Mouse (Mus musculus) MEL (cell line): ENCODE measurements around the gene Flad1. TPM values are rescaled to one million over a fixed set of nuclear protein-coding genes. Genes with fewer than 3 reads are reported as not detected.

Experiments
- DNase-seq: peaks from one replicate; pipeline ENCODE4 v3.0.0; 2011; ENCODE audit warnings: low read depth, low spot score
- H3K27ac ChIP-seq: 2 replicates; pipeline ENCODE4 v1.5.1; 2012; ENCODE audit warnings: low read depth, mild to moderate bottlenecking, control low read depth, low read length, moderate library complexity; ENCODE audit not compliant: control insufficient read depth
- H3K27me3 ChIP-seq, 2 experiments: fragments of 150-350 bp in 1 of 2; sonication (generic) in 1 of 2; 2 replicates each; pipeline ENCODE4 v1.6.1; 2012; ENCODE audit warnings: low read length in 2 of 2, mild to moderate bottlenecking in 2 of 2, improper control_type of control experiment in 1 of 2, moderate library complexity in 1 of 2; ENCODE audit not compliant: insufficient read depth in 2 of 2, control insufficient read depth in 1 of 2
- H3K36me3 ChIP-seq, 2 experiments: 2 replicates each; pipeline ENCODE4 v1.6.1; 2012 to 2014; ENCODE audit warnings: low read length in 2 of 2, improper control_type of control experiment in 1 of 2, inconsistent platforms in 1 of 2, mild to moderate bottlenecking in 1 of 2; ENCODE audit not compliant: insufficient read depth in 2 of 2, control insufficient read depth in 1 of 2
- H3K4me1 ChIP-seq, 2 experiments: fragments of 150-350 bp in 1 of 2; sonication (generic) in 1 of 2; 2 replicates each; pipeline ENCODE4 v1.6.1; 2012; ENCODE audit warnings: low read length in 2 of 2, improper control_type of control experiment in 1 of 2, mild to moderate bottlenecking in 1 of 2; ENCODE audit not compliant: insufficient read depth in 2 of 2, control insufficient read depth in 1 of 2
- H3K4me3 ChIP-seq, 2 experiments: fragments of 150-350 bp in 1 of 2; sonication (generic) in 1 of 2; 2 replicates each; pipeline ENCODE4 v1.5.1; 2012; ENCODE audit warnings: low read depth in 2 of 2, low read length in 2 of 2, mild to moderate bottlenecking in 2 of 2, moderate library complexity in 2 of 2, control low read depth in 1 of 2, improper control_type of control experiment in 1 of 2; ENCODE audit not compliant: control insufficient read depth in 1 of 2, insufficient read depth in 1 of 2
- H3K79me2 ChIP-seq: 2 replicates; pipeline ENCODE4 v1.6.1; 2012; ENCODE audit warnings: mild to moderate bottlenecking, low read length, moderate library complexity; ENCODE audit not compliant: control insufficient read depth, poor library complexity, insufficient read depth
- H3K9ac ChIP-seq: 2 replicates; pipeline ENCODE4 v1.6.1; 2012; ENCODE audit warnings: low read depth, mild to moderate bottlenecking, control low read depth, low read length, moderate library complexity; ENCODE audit not compliant: control insufficient read depth, poor library complexity, severe bottlenecking
- H3K9me3 ChIP-seq: fragments of 150-350 bp; sonication (generic); replicated peaks from 2 replicates; pipeline ENCODE4 v1.6.1; 2012; ENCODE audit warnings: mild to moderate bottlenecking, low read length, improper control_type of control experiment, moderate library complexity; ENCODE audit not compliant: insufficient read depth
- BHLHE40 ChIP-seq: IDR thresholded peaks from 2 replicates; pipeline ENCODE4 v1.6.1; 2012; ENCODE audit warnings: low read depth, mild to moderate bottlenecking, inconsistent platforms, low read length, improper control_type of control experiment, borderline replicate concordance
- CHD1 ChIP-seq: IDR thresholded peaks from 2 replicates; pipeline ENCODE4 v1.6.1; 2012; ENCODE audit warnings: low read depth, mild to moderate bottlenecking, inconsistent platforms, low read length, improper control_type of control experiment
- CHD2 ChIP-seq: IDR thresholded peaks from 2 replicates; pipeline ENCODE4 v1.6.1; 2011; ENCODE audit warnings: low read length, improper control_type of control experiment
- CTCF ChIP-seq, 3 experiments: IDR thresholded peaks in 2 of 3; conservative IDR thresholded peaks in 1 of 3; 2 replicates each; pipeline ENCODE4 v1.5.1; 2011 to 2012; ENCODE audit warnings: low read length in 3 of 3, low read depth in 2 of 3, mild to moderate bottlenecking in 2 of 3, improper control_type of control experiment in 1 of 3, inconsistent platforms in 1 of 3, mixed read lengths in 1 of 3, moderate library complexity in 1 of 3; ENCODE audit not compliant: control insufficient read depth in 1 of 3, insufficient read depth in 1 of 3, poor library complexity in 1 of 3, severe bottlenecking in 1 of 3
- E2F4 ChIP-seq: IDR thresholded peaks from 2 replicates; pipeline ENCODE4 v1.6.1; 2011; ENCODE audit warnings: low read depth, low read length, improper control_type of control experiment, borderline replicate concordance
- ELF1 ChIP-seq: IDR thresholded peaks from 2 replicates; pipeline ENCODE4 v1.6.1; 2014; ENCODE audit warnings: low read depth, mild to moderate bottlenecking, inconsistent platforms, low read length, improper control_type of control experiment, moderate library complexity
- EP300 ChIP-seq, 2 experiments: IDR thresholded peaks; 2 replicates each; pipeline ENCODE4 v1.6.1; 2011; ENCODE audit warnings: improper control_type of control experiment in 2 of 2, low read length in 2 of 2, low read depth in 1 of 2, mild to moderate bottlenecking in 1 of 2
- GABPA ChIP-seq: IDR thresholded peaks from 2 replicates; pipeline ENCODE4 v1.6.1; 2012; ENCODE audit warnings: low read depth, mild to moderate bottlenecking, inconsistent platforms, low read length, improper control_type of control experiment, moderate library complexity
- KAT2A ChIP-seq: conservative IDR thresholded peaks from 2 replicates; pipeline ENCODE4 v1.6.1; 2012; ENCODE audit warnings: low read depth, low read length, improper control_type of control experiment, inconsistent platforms
- MAX ChIP-seq: IDR thresholded peaks from 2 replicates; pipeline ENCODE4 v1.6.1; 2011; ENCODE audit warnings: low read length, improper control_type of control experiment
- MAZ ChIP-seq: IDR thresholded peaks from 2 replicates; pipeline ENCODE4 v1.6.1; 2012; ENCODE audit warnings: low read depth, mild to moderate bottlenecking, inconsistent platforms, low read length, improper control_type of control experiment
- MXI1 ChIP-seq: IDR thresholded peaks from 2 replicates; pipeline ENCODE4 v1.6.1; 2011; ENCODE audit warnings: mild to moderate bottlenecking, low read depth, low read length, improper control_type of control experiment
- MYB ChIP-seq: IDR thresholded peaks from 2 replicates; pipeline ENCODE4 v1.6.1; 2011; ENCODE audit warnings: mild to moderate bottlenecking, low read depth, low read length, improper control_type of control experiment
- MYC ChIP-seq: IDR thresholded peaks from 2 replicates; pipeline ENCODE4 v1.6.1; 2011; ENCODE audit warnings: low read depth, mild to moderate bottlenecking, low read length, improper control_type of control experiment, moderate library complexity
- NELFE ChIP-seq: IDR thresholded peaks from 2 replicates; pipeline ENCODE4 v1.6.1; 2011; ENCODE audit warnings: low read depth, low read length, improper control_type of control experiment
- POLR2AphosphoS5 ChIP-seq: IDR thresholded peaks from 2 replicates; pipeline ENCODE4 v1.6.1; 2012; ENCODE audit warnings: low read depth, borderline replicate concordance, mild to moderate bottlenecking, inconsistent platforms, low read length, moderate library complexity, mixed read lengths
- RAD21 ChIP-seq: IDR thresholded peaks from 2 replicates; pipeline ENCODE4 v1.6.1; 2011; ENCODE audit warnings: mild to moderate bottlenecking, low read depth, low read length, improper control_type of control experiment
- RCOR1 ChIP-seq: IDR thresholded peaks from 2 replicates; pipeline ENCODE4 v1.6.1; 2012; ENCODE audit warnings: low read depth, mild to moderate bottlenecking, inconsistent platforms, low read length, improper control_type of control experiment
- TAL1 ChIP-seq: IDR thresholded peaks from 2 replicates; pipeline ENCODE4 v1.6.1; 2012; ENCODE audit warnings: mild to moderate bottlenecking, inconsistent platforms, low read length, moderate library complexity, mixed read lengths
- TBP ChIP-seq: IDR thresholded peaks from 2 replicates; pipeline ENCODE4 v1.8.0; 2011; ENCODE audit warnings: low read depth, low read length, improper control_type of control experiment
- TCF12 ChIP-seq: IDR thresholded peaks from 2 replicates; pipeline ENCODE4 v1.6.1; 2014; ENCODE audit warnings: low read depth, mild to moderate bottlenecking, inconsistent platforms, low read length, improper control_type of control experiment, moderate library complexity
- UBTF ChIP-seq: IDR thresholded peaks from 2 replicates; pipeline ENCODE4 v1.6.1; 2012; ENCODE audit warnings: low read depth, mild to moderate bottlenecking, inconsistent platforms, low read length, improper control_type of control experiment, moderate library complexity, borderline replicate concordance; ENCODE audit not compliant: insufficient read depth
- USF2 ChIP-seq, 2 experiments: IDR thresholded peaks; 2 replicates each; pipeline ENCODE4 v1.6.1; 2011 to 2012; ENCODE audit warnings: improper control_type of control experiment in 2 of 2, low read length in 2 of 2, borderline replicate concordance in 1 of 2, inconsistent platforms in 1 of 2, low read depth in 1 of 2, mild to moderate bottlenecking in 1 of 2; ENCODE audit not compliant: insufficient read depth in 1 of 2
- ZC3H11A ChIP-seq: IDR thresholded peaks from 2 replicates; pipeline ENCODE4 v1.6.1; 2012; ENCODE audit warnings: low read depth, mild to moderate bottlenecking, inconsistent platforms, low read length, improper control_type of control experiment
- ZMIZ1 ChIP-seq: IDR thresholded peaks from 2 replicates; pipeline ENCODE4 v1.6.1; 2012; ENCODE audit warnings: low read depth, mild to moderate bottlenecking, inconsistent platforms, low read length, improper control_type of control experiment, moderate library complexity
- ZNF384 ChIP-seq: IDR thresholded peaks from 2 replicates; pipeline ENCODE4 v1.6.1; 2012; ENCODE audit warnings: low read depth, mild to moderate bottlenecking, inconsistent platforms, low read length, improper control_type of control experiment
- polyA plus RNA-seq, 2 experiments: library from polyadenylated mRNA; stranded (reverse) in 1 of 2; unstranded in 1 of 2; fragments of >175 nt in 1 of 2; fragments of >200 nt in 1 of 2; gene quantifications; 2 replicates each; pipeline versions ENCODE4 v1.2.1 to v1.2.4; 2012; ENCODE audit warnings: low replicate concordance in 2 of 2, low read depth in 1 of 2; ENCODE audit not compliant: insufficient read length in 2 of 2, insufficient read depth in 1 of 2, missing spikeins in 1 of 2
- total RNA-seq: library from RNA; depleted of rRNA; stranded (reverse); fragments of 300-350 nt; gene quantifications from 2 replicates; pipeline ENCODE4 v1.2.3, GENCODE M21; 2012

Flad1 gene
- total and polyA plus RNA-seq, 3 experiments = 42.9 to 54.2 TPM; not detected in 1

GRCm38 (mm10) chr3:89395806-89396653, 15.6 kb downstream of the Flad1 start (continued):
- TF ChIP-seq USF2 (IDR thresholded peaks at IDR 0.05; ENCODE audit: borderline replicate concordance in 1 of 2, insufficient read depth in 1 of 2, low read depth in 1 of 2, low read length in 2 of 2) (no peak), MXI1 (peak; percentile 5; the same call in 1 of the 2 replicates), ELF1 (peak; percentile 42), CHD2 (no peak), E2F4 (no peak)
- TF ChIP-seq, all 39 proteins: peak for 21

- Histone ChIP-seq H3K36me3 (peaks cover 2 to 12% of the 10 kb centered on the region in 2 experiments; a peak in 3 of 4 replicates), H3K4me3 (peak overlapping the region; percentile 75 to 78), H3K9me3 (no peaks in the 10 kb centered on the region), H3K27ac (peak overlapping the region; percentile 75), H3K27me3 (no peaks in the 10 kb centered on the region), H3K79me2 (peaks cover 16% of the 10 kb centered on the region), H3K4me1 (peaks cover 8 to 17% of the 10 kb centered on the region in 2 experiments), H3K9ac (peak overlapping the region; percentile 73)
- DNase-seq = peak; percentile 62
- TF ChIP-seq CHD1 (peak; percentile 73; the same call in 1 of the 2 replicates), ZC3H11A (no peak), TCF12 (0 out of 2 replicates have a peak, but pooled peaks have one; percentile 7), EP300 (IDR thresholded peaks at IDR 0.05; ENCODE audit: low read depth in 1 of 2, low read length in 2 of 2) (peak in 1 of 2 experiments; percentile 53; a peak in 1 of 4 replicates), BHLHE40 (peak; percentile 8; the same call in 1 of the 2 replicates)
Measured at GRCm38 (mm10) chr3:89395419-89395805, 16.3 kb downstream of the Flad1 start.

GRCm38 (mm10) chr3:89394894-89395256, 16.8 kb downstream of the Flad1 start:
- peaks cover 11 to 22% of the 10 kb centered on the region in 2 experiments for H3K4me1 ChIP-seq
- H3K27me3 ChIP-seq = no peaks in the 10 kb centered on the region
- peak; percentile 94 for DNase-seq
- H3K27ac ChIP-seq = peak overlapping the region; percentile 75
- H3K9me3 ChIP-seq = no peaks in the 10 kb centered on the region
- peak overlapping the region; percentile 75 to 78 for H3K4me3 ChIP-seq
- peaks cover 16% of the 10 kb centered on the region for H3K79me2 ChIP-seq
- H3K36me3 ChIP-seq = peaks cover 0 to 17% of the 10 kb centered on the region in 2 experiments; a peak in 2 of 4 replicates
- peak overlapping the region; percentile 73 for H3K9ac ChIP-seq
- TF ChIP-seq KAT2A (no peak), MYB (no peak), MXI1 (peak; percentile 78), RAD21 (no peak), ZNF384 (no peak), MYC (no peak), CTCF (IDR thresholded peaks at IDR 0.05 in 2 of 3, conservative IDR thresholded peaks at IDR 0.05 in 1 of 3; ENCODE audit: control insufficient read depth in 1 of 3, insufficient read depth in 1 of 3, low read depth in 2 of 3, low read length in 3 of 3, poor library complexity in 1 of 3, severe bottlenecking in 1 of 3) (no peak), NELFE (no peak), POLR2AphosphoS5 (no peak), ZMIZ1 (no peak), CHD2 (peak; percentile 10; the same call in 1 of the 2 replicates), E2F4 (no peak), MAZ (peak; percentile 98), MAX (no peak; the same call in 1 of the 2 replicates), ELF1 (no peak), RCOR1 (no peak), TBP (peak; percentile 66; the same call in 1 of the 2 replicates), USF2 (IDR thresholded peaks at IDR 0.05; ENCODE audit: borderline replicate concordance in 1 of 2, insufficient read depth in 1 of 2, low read depth in 1 of 2, low read length in 2 of 2) (no peak), ZC3H11A (no peak), UBTF (no peak), TAL1 (no peak), GABPA (no peak), EP300 (IDR thresholded peaks at IDR 0.05; ENCODE audit: low read depth in 1 of 2, low read length in 2 of 2) (no peak; a peak in 1 of 4 replicates)
